ENCODE assay signal across 8 mouse cellular contexts in genomic region chr2:6874266-6874955, GRCm38 (mm10).
A peak's percentile ranks its signal among the peaks of the same experiment; 100 is the strongest.
DNase-seq lines count a peak whose midpoint lies in the region; ATAC-seq and TF ChIP-seq lines count a peak whose summit lies in the region.

No protein-coding gene starts in this region.

- TF ChIP-seq EP300 in stomach, postnatal 0 days (optimal IDR thresholded peaks at IDR 0.05) = no peak

- H3K4me3 ChIP-seq in forebrain, embryonic 15.5 days = peak overlapping the region; percentile 27
- no peak overlapping the region for H3K4me3 ChIP-seq in midbrain, embryonic 12.5 days
- no peak overlapping the region for H3K4me3 ChIP-seq in stomach, postnatal 0 days (ENCODE audit: low read depth, low read length)

- H3K27me3 ChIP-seq in forebrain, embryonic 15.5 days = no peaks in the 10 kb centered on the region
- H3K27me3 ChIP-seq in midbrain, embryonic 12.5 days = no peaks in the 10 kb centered on the region
- no peaks in the 10 kb centered on the region for H3K27me3 ChIP-seq in stomach, postnatal 0 days (ENCODE audit: control insufficient read depth, insufficient read depth, low read length)

- DNase-seq in Muller cell, postnatal 12 days (ENCODE audit: inconsistent ontology term) = peak; percentile 66
- peak; percentile 86 for DNase-seq in cerebellum, adult 9-10 months
- DNase-seq in urinary bladder, postnatal 10 days (ENCODE audit: low spot score) = no peak
- DNase-seq in right cerebral cortex, postnatal 10 days (ENCODE audit: low spot score in 2 of 2) = no peak
- DNase-seq in frontal cortex, postnatal 14 days (ENCODE audit: low spot score in 2 of 2) = no peak
- no peak for DNase-seq in stomach, postnatal 0 days (ENCODE audit: low spot score)

- TF ChIP-seq CTCF in stomach, postnatal 0 days (IDR thresholded peaks at IDR 0.05; ENCODE audit: low read depth) = no peak

- no peak for ATAC-seq in forebrain, embryonic 15.5 days (replicated peaks)
- ATAC-seq in midbrain, embryonic 12.5 days (ENCODE audit: low FRiP score, low read depth) = no peak
- no peak for ATAC-seq in stomach, postnatal 0 days (ENCODE audit: low FRiP score, low TSS enrichment)

- peaks cover 55% of the 10 kb centered on the region for H3K4me1 ChIP-seq in forebrain, embryonic 15.5 days
- peaks cover 49% of the 10 kb centered on the region for H3K4me1 ChIP-seq in midbrain, embryonic 12.5 days
- H3K4me1 ChIP-seq in stomach, postnatal 0 days (replicated peaks; ENCODE audit: control insufficient read depth, insufficient read depth) = no peaks in the 10 kb centered on the region

- no peaks in the 10 kb centered on the region for H3K9me3 ChIP-seq in forebrain, embryonic 15.5 days
- H3K9me3 ChIP-seq in midbrain, embryonic 12.5 days = no peaks in the 10 kb centered on the region
- no peaks in the 10 kb centered on the region for H3K9me3 ChIP-seq in stomach, postnatal 0 days (ENCODE audit: control insufficient read depth, low read length)

- H3K36me3 ChIP-seq in forebrain, embryonic 15.5 days = no peaks in the 10 kb centered on the region
- H3K36me3 ChIP-seq in midbrain, embryonic 12.5 days = no peaks in the 10 kb centered on the region
- no peaks in the 10 kb centered on the region for H3K36me3 ChIP-seq in stomach, postnatal 0 days (ENCODE audit: control insufficient read depth, insufficient read depth, low read length)

- WGBS in forebrain, embryonic 15.5 days = 4% methylated on average over 10 of the region's 10 CpGs
- 21% methylated on average over 10 of the region's 10 CpGs for WGBS in midbrain, embryonic 12.5 days
- 64% methylated on average over 10 of the region's 10 CpGs for WGBS in stomach, postnatal 0 days

- peak overlapping the region; percentile 49 for H3K9ac ChIP-seq in forebrain, embryonic 15.5 days (replicated peaks)
- H3K9ac ChIP-seq in midbrain, embryonic 12.5 days (replicated peaks) = no peak overlapping the region
- no peak overlapping the region for H3K9ac ChIP-seq in stomach, postnatal 0 days (ENCODE audit: low read length)

- H3K4me2 ChIP-seq in forebrain, embryonic 15.5 days (replicated peaks) = peak overlapping the region; percentile 51
- peak overlapping the region; percentile 40 for H3K4me2 ChIP-seq in midbrain, embryonic 12.5 days (replicated peaks)
- H3K4me2 ChIP-seq in stomach, postnatal 0 days (replicated peaks; ENCODE audit: low read depth) = no peak overlapping the region

- H3K27ac ChIP-seq in forebrain, embryonic 15.5 days (replicated peaks) = peak overlapping the region; percentile 92
- peak overlapping the region; percentile 36; the same call in 1 of the 2 replicates for H3K27ac ChIP-seq in midbrain, embryonic 12.5 days (replicated peaks)
- H3K27ac ChIP-seq in stomach, postnatal 0 days (replicated peaks) = no peak overlapping the region

Comparison
In these comparisons a context has a peak if more than half of its experiments do, and no peak if none do; other contexts are left out.
1. DNase-seq: peak in Muller cell, postnatal 12 days (single experiment) and cerebellum, adult 9-10 months (single experiment); none in urinary bladder, postnatal 10 days (single experiment), right cerebral cortex, postnatal 10 days (0 of 2), frontal cortex, postnatal 14 days (0 of 2) and stomach, postnatal 0 days (single experiment).